8 mouse cellular contexts compared by ENCODE assay signal in the genomic region with DNA sequence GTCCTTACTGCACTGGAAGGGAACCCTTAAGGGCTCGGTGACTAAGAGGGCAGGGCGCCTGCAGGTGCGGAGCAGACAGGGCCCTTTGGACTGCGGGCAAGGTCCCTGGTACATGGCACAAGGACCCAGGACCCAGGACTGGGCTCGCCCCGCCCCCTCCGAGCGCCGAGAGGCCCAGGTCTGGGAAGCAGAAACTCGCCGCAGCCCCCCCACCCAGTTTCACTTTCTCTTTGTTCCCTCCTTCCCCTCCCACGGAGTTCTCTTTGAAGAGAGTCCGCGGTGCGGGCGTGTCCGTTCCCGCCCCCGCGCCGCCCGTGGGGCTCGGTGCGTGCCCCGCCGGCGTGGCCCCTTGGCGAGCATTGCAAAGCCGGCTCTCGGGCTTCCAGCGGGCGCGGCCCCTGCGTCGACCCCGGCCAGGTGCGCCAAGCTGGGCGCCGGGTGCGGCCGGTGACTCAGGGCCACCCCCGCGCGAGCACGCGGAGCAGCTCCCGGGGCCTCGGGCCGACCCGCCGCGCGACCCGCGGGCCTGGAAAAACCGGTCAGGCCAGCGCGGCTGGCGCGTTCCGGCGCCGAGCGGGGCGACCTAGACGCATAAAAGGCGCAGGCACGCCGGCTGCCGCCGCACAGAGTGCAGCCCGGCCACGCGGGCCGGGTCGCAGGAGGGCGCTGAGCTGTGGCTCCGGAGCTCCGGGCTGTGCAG. TPM values are rescaled to one million over a fixed set of nuclear protein-coding genes. Genes with fewer than 3 reads are reported as not detected.
DNase-seq lines count a peak whose midpoint lies in the region; ATAC-seq lines count a peak whose summit lies in the region.

No protein-coding gene starts in this region.

- no peaks in the 10 kb centered on the region for H3K36me3 ChIP-seq in heart, embryonic 13.5 days
- no peaks in the 10 kb centered on the region for H3K36me3 ChIP-seq in kidney, embryonic 15.5 days

- H3K9ac ChIP-seq in heart, embryonic 13.5 days, result peak overlapping the region; percentile 87
- H3K9ac ChIP-seq in kidney, embryonic 15.5 days, result peak overlapping the region; percentile 72

- 0 out of 2 replicates have a peak, but pooled peaks cover 4% of the 10 kb centered on the region for H3K4me1 ChIP-seq in heart, embryonic 13.5 days
- H3K4me1 ChIP-seq in kidney, embryonic 15.5 days, result peaks cover 29% of the 10 kb centered on the region

- H3K4me3 ChIP-seq in heart, embryonic 13.5 days, result peak overlapping the region; percentile 84
- peak overlapping the region; percentile 76 for H3K4me3 ChIP-seq in kidney, embryonic 15.5 days (replicated peaks)

- H3K9me3 ChIP-seq in heart, embryonic 13.5 days, result no peaks in the 10 kb centered on the region
- H3K9me3 ChIP-seq in kidney, embryonic 15.5 days (replicated peaks), result no peaks in the 10 kb centered on the region

- H3K27me3 ChIP-seq in heart, embryonic 13.5 days (replicated peaks), result peaks cover 90% of the 10 kb centered on the region
- H3K27me3 ChIP-seq in kidney, embryonic 15.5 days, result peaks cover 46% of the 10 kb centered on the region

- no peak; the same call in 1 of the 2 replicates for ATAC-seq in heart, embryonic 13.5 days (ENCODE audit: extremely low read depth, insufficient number of reproducible peaks, low FRiP score, low TSS enrichment)
- peak; percentile 79 for ATAC-seq in kidney, embryonic 15.5 days (replicated peaks; ENCODE audit: low FRiP score)

- WGBS in heart, embryonic 13.5 days, result under 1% methylated on average over 77 of the region's 79 CpGs
- WGBS in kidney, embryonic 15.5 days, result under 1% methylated on average over 64 of the region's 79 CpGs

- peak; percentile 73 to 89 for DNase-seq in adrenal gland, adult (ENCODE audit: inconsistent age in 2 of 2, low spot score in 1 of 2)
- no peak for DNase-seq in adrenal gland, adult 8-10 months
- DNase-seq in embryo, embryonic 11 days, result peak; percentile 79
- DNase-seq in lung, postnatal 10 days, result peak; percentile 85
- peak; percentile 64 for DNase-seq in ovary, postnatal 14 days (ENCODE audit: low spot score)
- DNase-seq in c-Kit-positive CD71-positive TER-119-positive erythroid progenitor cells, embryonic 14.5 days (ENCODE audit: low spot score), result no peak

- H3K27ac ChIP-seq in heart, embryonic 13.5 days (replicated peaks), result no peak overlapping the region
- peak overlapping the region; percentile 92 for H3K27ac ChIP-seq in kidney, embryonic 15.5 days

- H3K4me2 ChIP-seq in heart, embryonic 13.5 days, result peak overlapping the region; percentile 93
- peak overlapping the region; percentile 94 for H3K4me2 ChIP-seq in kidney, embryonic 15.5 days

RNA-seq across cellular contexts. Expression of gene Kif26a, which starts 15.7 kb away (rescaled TPM):
- 10 to 100 TPM; 11.4 to 19.1 (median 14.7) TPM for total RNA-seq in adrenal gland, adult 8-10 months (2022)
- polyA plus RNA-seq in heart, embryonic 13.5 days (2015; fragmentation: Nextera tagmentation; extraction: Ambion mirVana), result 1.6 TPM in 2 replicates
- 3.6 and 4.5 TPM in 2 replicates for polyA plus RNA-seq in kidney, embryonic 15.5 days (2015; fragmentation: Nextera tagmentation; extraction: Ambion mirVana)

RNA-seq across cellular contexts. Expression of gene Aspg, which starts 23.8 kb away (rescaled TPM):
- 10 to 100 TPM in 2 of 4 experiments, 1 to 10 TPM in 1, under 1 TPM in 1; 0.22 to 19.3 (median 7.5) TPM for total RNA-seq in adrenal gland, adult 8-10 months (2022)
- 0.38 and 1.1 TPM in 2 replicates for polyA plus RNA-seq in heart, embryonic 13.5 days (2015; fragmentation: Nextera tagmentation; extraction: Ambion mirVana)
- 1.9 and 3.1 TPM in 2 replicates for polyA plus RNA-seq in kidney, embryonic 15.5 days (2015; fragmentation: Nextera tagmentation; extraction: Ambion mirVana)

Comparison
In these comparisons a context has a peak if more than half of its experiments do, and no peak if none do; other contexts are left out.
1. DNase-seq: peak in adrenal gland, adult (2 of 2), embryo, embryonic 11 days (single experiment), lung, postnatal 10 days (single experiment) and ovary, postnatal 14 days (single experiment); none in adrenal gland, adult 8-10 months (single experiment) and c-Kit-positive CD71-positive TER-119-positive erythroid progenitor cells, embryonic 14.5 days (single experiment).